Mouse (Mus musculus) embryo, embryonic 10 days (tissue): ENCODE results near the gene Mars2.
A peak's percentile ranks its signal among the peaks of the same experiment; 100 is the strongest.

Source experiments
- DNase-seq: peaks from one replicate; pipeline ENCODE4 v3.0.0-alpha.2; 2015; ENCODE audit warnings: low spot score

Mars2 gene

GRCm38 (mm10) chr1:55223026-55223425 is 14.0 kb upstream of the Mars2 start:
- DNase-seq, result no peak

- no peak for DNase-seq
These were observed 12.9 kb upstream of the Mars2 start for GRCm38 (mm10) chr1:55224111-55224510.

GRCm38 (mm10) chr1:55225398-55225797 is 11.6 kb upstream of the Mars2 start:
- DNase-seq, result no peak

GRCm38 (mm10) chr1:55226011-55226857 is 10.7 kb upstream of the Mars2 start, which contains the start of gene Rftn2:
Gene Rftn2, minus strand, starts transcription at chr1:55226782.
- DNase-seq, result peak; percentile 73

GRCm38 (mm10) chr1:55227376-55227775 is 9.6 kb upstream of the Mars2 start:
- no peak for DNase-seq

- DNase-seq, result no peak
These were observed 8.6 kb upstream of the Mars2 start for GRCm38 (mm10) chr1:55228256-55228884.

GRCm38 (mm10) chr1:55234910-55235520 is 2.0 kb upstream of the Mars2 start:
- DNase-seq, result no peak

- no peak for DNase-seq
These were observed 490 bp upstream of the Mars2 start for GRCm38 (mm10) chr1:55236487-55236886.

GRCm38 (mm10) chr1:55237643-55238161 is 725 bp downstream of the Mars2 start:
- DNase-seq, result peak; percentile 31

- peak; percentile 24 for DNase-seq
These were observed 1.5 kb downstream of the Mars2 start for GRCm38 (mm10) chr1:55238496-55238895.

- peak; percentile 90 for DNase-seq
These were observed 2.3 kb downstream of the Mars2 start for GRCm38 (mm10) chr1:55239237-55239636.

GRCm38 (mm10) chr1:55246374-55246773 is 9.4 kb downstream of the Mars2 start:
- no peak for DNase-seq

GRCm38 (mm10) chr1:55264385-55264784 is 27.4 kb downstream of the Mars2 start:
- DNase-seq, result no peak

GRCm38 (mm10) chr1:55265447-55265846 is 28.5 kb downstream of the Mars2 start:
- no peak for DNase-seq

- DNase-seq, result no peak
These were observed 42.1 kb downstream of the Mars2 start for GRCm38 (mm10) chr1:55279081-55279480.
